Mouse (Mus musculus) liver, embryonic 12.5 days (tissue): ENCODE measurements around the gene Tedc2. TPM values are rescaled to one million over a fixed set of nuclear protein-coding genes. Genes with fewer than 3 reads are reported as not detected.

Source experiments
- microRNA-seq: library from miRNA; unstranded; fragments of <30 nt; microRNA quantifications from one replicate; pipeline ENCODE4, GENCODE M21; 2017
- polyA plus RNA-seq: library from polyadenylated mRNA; unstranded; fragments of >200 nt; fragmentation: Nextera tagmentation; extraction: Ambion mirVana; gene quantifications from 2 replicates; pipeline ENCODE4 v1.2.1, GENCODE M21; 2016

The Tedc2 gene
- polyA plus RNA-seq, 1 experiment from 2014 or later, result 12.6 TPM

Small RNA genes lying within 50 kb of the gene (microRNA-seq; reads per million reads assigned to microRNA genes)
- gene Mir5134 (1.8 reads per million), gene Mir6965 (2.1 reads per million)

Other genes starting within 250 kb of the Tedc2 start
- gene Prss30, start 240.3 kb downstream of the Tedc2 start, polyA plus RNA-seq, result not detected in 2 replicates
- gene Prss22, start 222.8 kb downstream of the Tedc2 start, polyA plus RNA-seq, result not detected in 2 replicates
- not detected in 2 replicates for gene Prss27, start 182.7 kb downstream of the Tedc2 start, polyA plus RNA-seq
- gene Kctd5, start 147.4 kb downstream of the Tedc2 start, polyA plus RNA-seq, result 27.7 and 29.1 TPM in 2 replicates
- gene Pdpk1, start 69.9 kb downstream of the Tedc2 start, polyA plus RNA-seq, result 31.4 and 34.9 TPM in 2 replicates
- 20.9 and 22.7 TPM in 2 replicates for gene Amdhd2, start 57.1 kb downstream of the Tedc2 start, polyA plus RNA-seq
- 371 and 388 TPM in 2 replicates for gene Atp6v0c, start 51.1 kb downstream of the Tedc2 start, polyA plus RNA-seq
- gene Tbc1d24, start 15.3 kb downstream of the Tedc2 start, polyA plus RNA-seq, result 11.1 and 11.9 TPM in 2 replicates
- gene Ntn3, start 11.3 kb downstream of the Tedc2 start, polyA plus RNA-seq, result 2.1 and 2.7 TPM in 2 replicates
- gene Ccnf, start 30.6 kb upstream of the Tedc2 start, polyA plus RNA-seq, result 93.7 and 95.4 TPM in 2 replicates
- not detected in 2 replicates for gene Abca17, start 130.2 kb upstream of the Tedc2 start, polyA plus RNA-seq
- 21.1 and 22.6 TPM in 2 replicates for gene Abca3, start 131.1 kb upstream of the Tedc2 start, polyA plus RNA-seq
- gene Rnps1, start 193.7 kb upstream of the Tedc2 start, polyA plus RNA-seq, result 195 and 204 TPM in 2 replicates
- gene Eci1, start 205.8 kb upstream of the Tedc2 start, polyA plus RNA-seq, result 92.1 and 100 TPM in 2 replicates
- gene Dnase1l2, start 222.3 kb upstream of the Tedc2 start, polyA plus RNA-seq, result 0.70 and 0.96 TPM in 2 replicates
- gene E4f1, start 249.5 kb upstream of the Tedc2 start, polyA plus RNA-seq, result 19.2 and 20.7 TPM in 2 replicates
- gene Pgp, start 249.5 kb upstream of the Tedc2 start, polyA plus RNA-seq, result 99.5 and 101 TPM in 2 replicates